Mouse (Mus musculus): ENCODE results near the gene Dgke.
"Not testable (repeated sequence)": the region's sequence is repeated elsewhere in the genome, so short reads cannot be mapped to it uniquely, and the experiment has no call there.

Gene Dgke

GRCm38 (mm10) chr11:89006404-89006803, 60.2 kb downstream of the Dgke start:
- DNase-seq (ENCODE audit: extremely low read depth, insufficient read length, low spot score) = no peak

GRCm38 (mm10) chr11:89005473-89005872, 61.2 kb downstream of the Dgke start:
- DNase-seq (ENCODE audit: extremely low read depth, insufficient read length, low spot score) = no peak

GRCm38 (mm10) chr11:89003726-89004125, 62.9 kb downstream of the Dgke start:
- DNase-seq (ENCODE audit: extremely low read depth, insufficient read length, low spot score) = no peak

- DNase-seq (ENCODE audit: extremely low read depth, insufficient read length, low spot score) = no peak
These were observed 63.6 kb downstream of the Dgke start for GRCm38 (mm10) chr11:89003078-89003477.

GRCm38 (mm10) chr11:89002621-89003020, 64.0 kb downstream of the Dgke start:
- DNase-seq (ENCODE audit: extremely low read depth, insufficient read length, low spot score) = no peak

- no peak for DNase-seq (ENCODE audit: extremely low read depth, insufficient read length, low spot score)
These were observed 64.6 kb downstream of the Dgke start for GRCm38 (mm10) chr11:89002068-89002467.

- DNase-seq (ENCODE audit: extremely low read depth, insufficient read length, low spot score) = no peak
These were observed 65.1 kb downstream of the Dgke start for GRCm38 (mm10) chr11:89001569-89001968.

- no peak for DNase-seq (ENCODE audit: extremely low read depth, insufficient read length, low spot score)
These were observed 66.2 kb downstream of the Dgke start for GRCm38 (mm10) chr11:89000527-89000819.

- no peak for DNase-seq (ENCODE audit: extremely low read depth, insufficient read length, low spot score)
These were observed 66.7 kb downstream of the Dgke start for GRCm38 (mm10) chr11:88999723-89000526.

GRCm38 (mm10) chr11:88998974-88999722, 67.5 kb downstream of the Dgke start, which contains the start of gene Trim25:
Gene Trim25 (plus strand): TSS chr11:88999376.
- peak; percentile 98 for DNase-seq (ENCODE audit: extremely low read depth, insufficient read length, low spot score)

- DNase-seq (ENCODE audit: extremely low read depth, insufficient read length, low spot score) = no peak
These were observed 68.2 kb downstream of the Dgke start for GRCm38 (mm10) chr11:88998406-88998805.

- DNase-seq (ENCODE audit: extremely low read depth, insufficient read length, low spot score) = not testable (repeated sequence)
These were observed 69.3 kb downstream of the Dgke start for GRCm38 (mm10) chr11:88997343-88997742.

GRCm38 (mm10) chr11:88996427-88996826, 70.2 kb downstream of the Dgke start:
- DNase-seq (ENCODE audit: extremely low read depth, insufficient read length, low spot score) = no peak

GRCm38 (mm10) chr11:88995616-88996015, 71.0 kb downstream of the Dgke start:
- no peak for DNase-seq (ENCODE audit: extremely low read depth, insufficient read length, low spot score)

GRCm38 (mm10) chr11:88994492-88994891, 72.2 kb downstream of the Dgke start:
- DNase-seq (ENCODE audit: extremely low read depth, insufficient read length, low spot score) = no peak

- no peak for DNase-seq (ENCODE audit: extremely low read depth, insufficient read length, low spot score)
These were observed 73.0 kb downstream of the Dgke start for GRCm38 (mm10) chr11:88993625-88994024.

- DNase-seq (ENCODE audit: extremely low read depth, insufficient read length, low spot score) = no peak
These were observed 73.5 kb downstream of the Dgke start for GRCm38 (mm10) chr11:88993186-88993585.

- peak; percentile 32 for DNase-seq (ENCODE audit: extremely low read depth, insufficient read length, low spot score)
These were observed 77.1 kb downstream of the Dgke start for GRCm38 (mm10) chr11:88989530-88989929.

- no peak for DNase-seq (ENCODE audit: extremely low read depth, insufficient read length, low spot score)
These were observed 77.7 kb downstream of the Dgke start for GRCm38 (mm10) chr11:88988956-88989355.

- no peak for DNase-seq (ENCODE audit: extremely low read depth, insufficient read length, low spot score)
These were observed 80.0 kb downstream of the Dgke start for GRCm38 (mm10) chr11:88986616-88987015.

Data from 3134 (cell line).